Mouse (Mus musculus) layer of hippocampus, postnatal 25 days (tissue): ENCODE measurements around the gene Slc6a18. TPM values are rescaled to one million over a fixed set of nuclear protein-coding genes. Genes with fewer than 3 reads are reported as not detected.

Experiments used
- DNase-seq, 2 experiments: peaks; one replicate each; pipeline ENCODE4 v3.0.0; 2022; ENCODE audit warnings: mixed read lengths in 2 of 2, low spot score in 1 of 2; ENCODE audit errors: extremely low spot score in 1 of 2
- total RNA-seq, 2 experiments: library from RNA; stranded (reverse); gene quantifications; 2 replicates each; pipeline ENCODE4 v1.2.3; 2021

Slc6a18 gene
- total RNA-seq, 2 experiments from 2014 or later = not detected

GRCm38 (mm10) chr13:73688934-73689333 is 11.1 kb upstream of the Slc6a18 start:
- no peak for DNase-seq

- no peak for DNase-seq
Observed at GRCm38 (mm10) chr13:73687601-73688000, 9.8 kb upstream of the Slc6a18 start.

- DNase-seq = no peak
Observed at GRCm38 (mm10) chr13:73685502-73685901, 7.7 kb upstream of the Slc6a18 start.

- DNase-seq = no peak
Observed at GRCm38 (mm10) chr13:73684412-73684811, 6.6 kb upstream of the Slc6a18 start.

GRCm38 (mm10) chr13:73683682-73684081 is 5.9 kb upstream of the Slc6a18 start:
- DNase-seq = no peak

GRCm38 (mm10) chr13:73682226-73682625 is 4.4 kb upstream of the Slc6a18 start:
- DNase-seq = no peak

- DNase-seq = no peak
Observed at GRCm38 (mm10) chr13:73680394-73680793, 2.6 kb upstream of the Slc6a18 start.

- DNase-seq = no peak
Observed at GRCm38 (mm10) chr13:73679311-73679710, 1.5 kb upstream of the Slc6a18 start.

- DNase-seq = no peak
Observed at GRCm38 (mm10) chr13:73675161-73675560, 2.7 kb downstream of the Slc6a18 start.

- DNase-seq = no peak
Observed at GRCm38 (mm10) chr13:73660163-73660695, 17.6 kb downstream of the Slc6a18 start.

- DNase-seq = no peak
Observed at GRCm38 (mm10) chr13:73658953-73659352, 18.9 kb downstream of the Slc6a18 start.

- DNase-seq = no peak
Observed at GRCm38 (mm10) chr13:73654976-73655375, 22.8 kb downstream of the Slc6a18 start.

- DNase-seq = no peak
Observed at GRCm38 (mm10) chr13:73653266-73653665, 24.6 kb downstream of the Slc6a18 start.

- DNase-seq = peak; percentile 30 to 58
Observed at GRCm38 (mm10) chr13:73646397-73647087, 31.3 kb downstream of the Slc6a18 start.

- no peak for DNase-seq
Observed at GRCm38 (mm10) chr13:73641296-73641695, 36.5 kb downstream of the Slc6a18 start.

- no peak for DNase-seq
Observed at GRCm38 (mm10) chr13:73637826-73638225, 40.0 kb downstream of the Slc6a18 start.

- DNase-seq = no peak
Observed at GRCm38 (mm10) chr13:73631837-73632236, 46.0 kb downstream of the Slc6a18 start.

GRCm38 (mm10) chr13:73628586-73629113 is 49.2 kb downstream of the Slc6a18 start:
- DNase-seq = no peak

GRCm38 (mm10) chr13:73626745-73627549 is 50.9 kb downstream of the Slc6a18 start, which contains the start of gene Tert:
Tert (plus strand) TSS chr13:73626911.
- peak; percentile 17 to 39 for DNase-seq

GRCm38 (mm10) chr13:73626410-73626744 is 51.4 kb downstream of the Slc6a18 start:
- no peak for DNase-seq

- no peak for DNase-seq
Observed at GRCm38 (mm10) chr13:73620637-73621036, 57.2 kb downstream of the Slc6a18 start.
